Mouse (Mus musculus): ENCODE measurements around the gene Plekha6. TPM values are rescaled to one million over a fixed set of nuclear protein-coding genes. Genes with fewer than 3 reads are reported as not detected.
A peak's percentile ranks its signal among the peaks of the same experiment; 100 is the strongest.

Plekha6 gene
- polyA plus RNA-seq, 1 experiment from 2014 or later = 2.6 TPM

- Histone ChIP-seq H3K36me3 (no peaks in the 10 kb centered on the region), H3K4me1 (no peaks in the 10 kb centered on the region), H3K27me3 (no peaks in the 10 kb centered on the region), H3K9me3 (peaks cover 11% of the 10 kb centered on the region; the same call in 1 of the 2 replicates), H3K4me2 (replicated peaks) (no peak overlapping the region), H3K4me3 (no peak overlapping the region), H3K27ac (no peak overlapping the region), H3K9ac (no peak overlapping the region)
- no peak for ATAC-seq (ENCODE audit: low FRiP score, low read depth)
- 93% methylated on average over 8 of the region's 8 CpGs for WGBS
Measured at GRCm38 (mm10) chr1:133148122-133148521, 15.9 kb upstream of the Plekha6 start.

- no peak overlapping the region for H3K4me3 ChIP-seq
- peaks cover 11% of the 10 kb centered on the region; the same call in 1 of the 2 replicates for H3K9me3 ChIP-seq
- H3K36me3 ChIP-seq = no peaks in the 10 kb centered on the region
- no peak overlapping the region for H3K4me2 ChIP-seq (replicated peaks)
- WGBS = 96% methylated on average over 2 of the region's 2 CpGs
- ATAC-seq (ENCODE audit: low FRiP score, low read depth) = no peak
- H3K27me3 ChIP-seq = no peaks in the 10 kb centered on the region
- no peak overlapping the region for H3K9ac ChIP-seq
- no peak overlapping the region for H3K27ac ChIP-seq
- no peaks in the 10 kb centered on the region for H3K4me1 ChIP-seq
Measured at GRCm38 (mm10) chr1:133150556-133150955, 13.5 kb upstream of the Plekha6 start.

- no peaks in the 10 kb centered on the region for H3K4me1 ChIP-seq
- H3K27me3 ChIP-seq = no peaks in the 10 kb centered on the region
- ATAC-seq (ENCODE audit: low FRiP score, low read depth) = no peak
- H3K9me3 ChIP-seq = peaks cover 11% of the 10 kb centered on the region; the same call in 1 of the 2 replicates
- no peak overlapping the region for H3K4me2 ChIP-seq (replicated peaks)
- H3K36me3 ChIP-seq = no peaks in the 10 kb centered on the region
- no peak overlapping the region for H3K4me3 ChIP-seq
- no peak overlapping the region for H3K27ac ChIP-seq
- no peak overlapping the region for H3K9ac ChIP-seq
- WGBS = 87% methylated on average over 3 of the region's 3 CpGs
Measured at GRCm38 (mm10) chr1:133152213-133152612, 11.8 kb upstream of the Plekha6 start.

- Histone ChIP-seq H3K9me3 (no peaks in the 10 kb centered on the region), H3K27ac (no peak overlapping the region), H3K9ac (no peak overlapping the region), H3K4me1 (peaks cover 7% of the 10 kb centered on the region), H3K27me3 (peaks cover 9% of the 10 kb centered on the region; the same call in 1 of the 2 replicates), H3K4me2 (replicated peaks) (no peak overlapping the region), H3K4me3 (no peak overlapping the region), H3K36me3 (no peaks in the 10 kb centered on the region)
- 83% methylated on average over 6 of the region's 6 CpGs for WGBS
- no peak for ATAC-seq (ENCODE audit: low FRiP score, low read depth)
Measured at GRCm38 (mm10) chr1:133155270-133155669, 8.7 kb upstream of the Plekha6 start.

- Histone ChIP-seq H3K9me3 (no peaks in the 10 kb centered on the region), H3K27ac (no peak overlapping the region), H3K4me3 (no peak overlapping the region), H3K4me1 (peaks cover 14% of the 10 kb centered on the region), H3K4me2 (replicated peaks) (peak overlapping the region; percentile 25; the same call in 1 of the 2 replicates), H3K9ac (no peak overlapping the region), H3K36me3 (no peaks in the 10 kb centered on the region), H3K27me3 (peaks cover 46% of the 10 kb centered on the region)
- ATAC-seq (ENCODE audit: low FRiP score, low read depth) = no peak
- WGBS = 31% methylated on average over 7 of the region's 7 CpGs
Measured at GRCm38 (mm10) chr1:133159128-133159564, 4.9 kb upstream of the Plekha6 start.

GRCm38 (mm10) chr1:133161559-133161958 is 2.5 kb upstream of the Plekha6 start:
- H3K36me3 ChIP-seq = no peaks in the 10 kb centered on the region
- H3K27me3 ChIP-seq = peaks cover 69% of the 10 kb centered on the region
- ATAC-seq (ENCODE audit: low FRiP score, low read depth) = no peak
- H3K4me1 ChIP-seq = peaks cover 21% of the 10 kb centered on the region
- H3K9ac ChIP-seq = no peak overlapping the region
- no peak overlapping the region for H3K4me2 ChIP-seq (replicated peaks)
- H3K4me3 ChIP-seq = no peak overlapping the region
- WGBS = 58% methylated on average over 4 of the region's 4 CpGs
- no peak overlapping the region for H3K27ac ChIP-seq
- no peaks in the 10 kb centered on the region for H3K9me3 ChIP-seq

- no peak overlapping the region for H3K27ac ChIP-seq
- H3K4me2 ChIP-seq (replicated peaks) = no peak overlapping the region
- no peak overlapping the region for H3K4me3 ChIP-seq
- H3K36me3 ChIP-seq = no peaks in the 10 kb centered on the region
- no peak for ATAC-seq (ENCODE audit: low FRiP score, low read depth)
- H3K27me3 ChIP-seq = peaks cover 74% of the 10 kb centered on the region
- H3K9ac ChIP-seq = no peak overlapping the region
- no peaks in the 10 kb centered on the region for H3K9me3 ChIP-seq
- 60% methylated on average over 10 of the region's 10 CpGs for WGBS
- peaks cover 21% of the 10 kb centered on the region for H3K4me1 ChIP-seq
Measured at GRCm38 (mm10) chr1:133162046-133162445, 2.0 kb upstream of the Plekha6 start.

GRCm38 (mm10) chr1:133162981-133163380 is 1.0 kb upstream of the Plekha6 start:
- peak overlapping the region; percentile 91; the same call in 1 of the 2 replicates for H3K4me2 ChIP-seq (replicated peaks)
- no peak overlapping the region for H3K27ac ChIP-seq
- H3K36me3 ChIP-seq = no peaks in the 10 kb centered on the region
- H3K4me3 ChIP-seq = no peak overlapping the region
- H3K27me3 ChIP-seq = peaks cover 80% of the 10 kb centered on the region
- no peak for ATAC-seq (ENCODE audit: low FRiP score, low read depth)
- H3K4me1 ChIP-seq = peaks cover 21% of the 10 kb centered on the region
- 46% methylated on average over 8 of the region's 8 CpGs for WGBS
- no peaks in the 10 kb centered on the region for H3K9me3 ChIP-seq
- no peak overlapping the region for H3K9ac ChIP-seq

GRCm38 (mm10) chr1:133164591-133165011 is 591 bp downstream of the Plekha6 start:
- H3K4me1 ChIP-seq = peaks cover 19% of the 10 kb centered on the region
- H3K36me3 ChIP-seq = no peaks in the 10 kb centered on the region
- no peak for ATAC-seq (ENCODE audit: low FRiP score, low read depth)
- 0% methylated on average over 10 of the region's 10 CpGs for WGBS
- H3K9me3 ChIP-seq = no peaks in the 10 kb centered on the region
- no peak overlapping the region for H3K27ac ChIP-seq
- peak overlapping the region; percentile 58 for H3K4me3 ChIP-seq
- peak overlapping the region; percentile 66 for H3K9ac ChIP-seq
- H3K4me2 ChIP-seq (replicated peaks) = peak overlapping the region; percentile 91
- H3K27me3 ChIP-seq = peaks cover 88% of the 10 kb centered on the region

GRCm38 (mm10) chr1:133165111-133165510 is 1.1 kb downstream of the Plekha6 start:
- Histone ChIP-seq H3K27ac (no peak overlapping the region), H3K4me1 (peaks cover 19% of the 10 kb centered on the region), H3K36me3 (no peaks in the 10 kb centered on the region), H3K9ac (no peak overlapping the region), H3K9me3 (no peaks in the 10 kb centered on the region), H3K4me2 (replicated peaks) (peak overlapping the region; percentile 91; the same call in 1 of the 2 replicates), H3K27me3 (peaks cover 91% of the 10 kb centered on the region), H3K4me3 (peak overlapping the region; percentile 58; the same call in 1 of the 2 replicates)
- 28% methylated on average over 11 of the region's 11 CpGs for WGBS
- no peak for ATAC-seq (ENCODE audit: low FRiP score, low read depth)

GRCm38 (mm10) chr1:133168318-133169060 is 4.5 kb downstream of the Plekha6 start:
- peaks cover 18% of the 10 kb centered on the region for H3K4me1 ChIP-seq
- H3K4me2 ChIP-seq (replicated peaks) = 0 out of 2 replicates have a peak overlapping the region, but pooled peaks have one; percentile 11
- peaks cover 70% of the 10 kb centered on the region for H3K27me3 ChIP-seq
- no peak overlapping the region for H3K4me3 ChIP-seq
- H3K36me3 ChIP-seq = no peaks in the 10 kb centered on the region
- H3K9ac ChIP-seq = no peak overlapping the region
- no peaks in the 10 kb centered on the region for H3K9me3 ChIP-seq
- ATAC-seq (ENCODE audit: low FRiP score, low read depth) = no peak
- H3K27ac ChIP-seq = no peak overlapping the region
- WGBS = 47% methylated on average over 19 of the region's 19 CpGs

GRCm38 (mm10) chr1:133170196-133170595 is 6.2 kb downstream of the Plekha6 start:
- no peak overlapping the region for H3K9ac ChIP-seq
- H3K4me2 ChIP-seq (replicated peaks) = no peak overlapping the region
- H3K9me3 ChIP-seq = no peaks in the 10 kb centered on the region
- ATAC-seq (ENCODE audit: low FRiP score, low read depth) = no peak
- H3K4me1 ChIP-seq = 0 out of 2 replicates have a peak, but pooled peaks cover 5% of the 10 kb centered on the region
- H3K36me3 ChIP-seq = no peaks in the 10 kb centered on the region
- no peak overlapping the region for H3K27ac ChIP-seq
- H3K27me3 ChIP-seq = peaks cover 53% of the 10 kb centered on the region
- WGBS = 71% methylated on average over 8 of the region's 8 CpGs
- H3K4me3 ChIP-seq = no peak overlapping the region
